Mouse (Mus musculus): Measurements from ENCODE around the gene Heg1. TPM values are rescaled to one million over a fixed set of nuclear protein-coding genes. Genes with fewer than 3 reads are reported as not detected.

Gene Heg1
- total RNA-seq (2021) = 10 to 100 TPM; 30.6 to 38.6 TPM
- long read RNA-seq, experiment 1, partial matches to known transcripts = 1 of 5 reads
- long read RNA-seq, experiment 1, other reads (novel, unspliced or antisense) = 4 of 5 reads
- long read RNA-seq, experiment 2, partial matches to known transcripts = 0 of 7 reads
- long read RNA-seq, experiment 2, other reads (novel, unspliced or antisense) = 7 of 7 reads

- intact Hi-C loops (cut with DNase I) = loop anchor here (5.0 kb wide), 2 partner anchors 97 to 122 kb away; no protein-coding TSS in a partner anchor
- DNase-seq = peak; percentile 78 to 86
Observed at GRCm38 (mm10) chr16:33684162-33684702, at the start of gene Heg1. TSS of gene Heg1 (plus strand) at chr16:33684370.

GRCm38 (mm10) chr16:33635836-33636595, 48.2 kb upstream of the Heg1 start:
- intact Hi-C loops (cut with DNase I) = no loop called here
- no peak for DNase-seq

- intact Hi-C loops (cut with DNase I) = no loop called here
- no peak for DNase-seq
Observed at GRCm38 (mm10) chr16:33641779-33642178, 42.4 kb upstream of the Heg1 start.

- intact Hi-C loops (cut with DNase I) = no loop called here
Observed at GRCm38 (mm10) chr16:33653116-33653515, 31.1 kb upstream of the Heg1 start.

GRCm38 (mm10) chr16:33655443-33655842, 28.7 kb upstream of the Heg1 start:
- intact Hi-C loops (cut with DNase I) = loop anchor here (5.0 kb wide), 1 partner anchor 68 kb away; no protein-coding TSS in a partner anchor
- no peak for DNase-seq

More at GRCm38 (mm10) chr16:33653116-33653515, 31.1 kb upstream of the Heg1 start:
- DNase-seq = no peak

GRCm38 (mm10) chr16:33657191-33657590, 27.0 kb upstream of the Heg1 start:
- no peak for DNase-seq
- intact Hi-C loops (cut with DNase I) = loop anchor here (5.0 kb wide), 1 partner anchor 70 kb away; no protein-coding TSS in a partner anchor

GRCm38 (mm10) chr16:33658121-33658520, 26.0 kb upstream of the Heg1 start:
- no peak for DNase-seq

GRCm38 (mm10) chr16:33659521-33659920, 24.6 kb upstream of the Heg1 start:
- intact Hi-C loops (cut with DNase I) = loop anchor here (5.0 kb wide), 1 partner anchor 72 kb away; no protein-coding TSS in a partner anchor
- DNase-seq = no peak

More at GRCm38 (mm10) chr16:33658121-33658520, 26.0 kb upstream of the Heg1 start:
- intact Hi-C loops (cut with DNase I) = loop anchor here (5.0 kb wide), 1 partner anchor 71 kb away; no protein-coding TSS in a partner anchor

GRCm38 (mm10) chr16:33660125-33660524, 24.0 kb upstream of the Heg1 start:
- peak in 1 of 2 experiments; percentile 27 for DNase-seq
- intact Hi-C loops (cut with DNase I) = loop anchor here (5.0 kb wide), 1 partner anchor 53 kb away; no protein-coding TSS in a partner anchor

GRCm38 (mm10) chr16:33662841-33663240, 21.3 kb upstream of the Heg1 start:
- intact Hi-C loops (cut with DNase I) = loop anchor here (5.0 kb wide), 1 partner anchor 56 kb away; no protein-coding TSS in a partner anchor
- DNase-seq = no peak

GRCm38 (mm10) chr16:33666226-33666625, 17.9 kb upstream of the Heg1 start:
- intact Hi-C loops (cut with DNase I) = no loop called here
- no peak for DNase-seq

GRCm38 (mm10) chr16:33666985-33667538, 17.1 kb upstream of the Heg1 start:
- intact Hi-C loops (cut with DNase I) = no loop called here
- no peak for DNase-seq

GRCm38 (mm10) chr16:33668448-33668847, 15.7 kb upstream of the Heg1 start:
- DNase-seq = no peak
- intact Hi-C loops (cut with DNase I) = no loop called here

GRCm38 (mm10) chr16:33669072-33669471, 15.1 kb upstream of the Heg1 start:
- DNase-seq = no peak
- intact Hi-C loops (cut with DNase I) = no loop called here

- intact Hi-C loops (cut with DNase I) = no loop called here
Observed at GRCm38 (mm10) chr16:33670340-33670739, 13.8 kb upstream of the Heg1 start.

GRCm38 (mm10) chr16:33670933-33671332, 13.2 kb upstream of the Heg1 start:
- DNase-seq = no peak
- intact Hi-C loops (cut with DNase I) = no loop called here

More at GRCm38 (mm10) chr16:33670340-33670739, 13.8 kb upstream of the Heg1 start:
- DNase-seq = no peak

GRCm38 (mm10) chr16:33672188-33672587, 12.0 kb upstream of the Heg1 start:
- intact Hi-C loops (cut with DNase I) = no loop called here

GRCm38 (mm10) chr16:33672643-33673042, 11.5 kb upstream of the Heg1 start:
- intact Hi-C loops (cut with DNase I) = no loop called here
- no peak for DNase-seq

More at GRCm38 (mm10) chr16:33672188-33672587, 12.0 kb upstream of the Heg1 start:
- DNase-seq = no peak

GRCm38 (mm10) chr16:33673530-33674109, 10.6 kb upstream of the Heg1 start:
- intact Hi-C loops (cut with DNase I) = no loop called here
- DNase-seq = peak in 1 of 2 experiments; percentile 54

- intact Hi-C loops (cut with DNase I) = no loop called here
- no peak for DNase-seq
Observed at GRCm38 (mm10) chr16:33675151-33675847, 8.9 kb upstream of the Heg1 start.
